Mouse (Mus musculus) hindbrain, embryonic 14.5 days (tissue): ENCODE data around the gene Gm49358. TPM values are rescaled to one million over a fixed set of nuclear protein-coding genes. Genes with fewer than 3 reads are reported as not detected.

Experiments
- ATAC-seq: fragments of 200-750 bp; cut with Nextera tagmentation; 2 replicates; pipeline ENCODE4 v1.8.0; 2017; ENCODE audit warnings: moderate number of reproducible peaks, mild to moderate bottlenecking, moderate TSS enrichment, moderate library complexity; ENCODE audit not compliant: low FRiP score
- DNase-seq: peaks from one replicate; pipeline ENCODE4 v3.0.0-alpha.2; 2015; ENCODE audit warnings: low spot score
- H3K27ac ChIP-seq: fragments of 300-500 bp; sonication (generic); 2 replicates; pipeline ENCODE4 v1.5.1; 2014; ENCODE audit warnings: mild to moderate bottlenecking, moderate library complexity
- H3K27me3 ChIP-seq: fragments of 300-500 bp; sonication (generic); 2 replicates; pipeline ENCODE4 v1.6.1; 2014; ENCODE audit warnings: mild to moderate bottlenecking, low read length, mixed read lengths; ENCODE audit not compliant: control insufficient read depth, insufficient read depth
- H3K36me3 ChIP-seq: fragments of 300-500 bp; sonication (generic); replicated peaks from 2 replicates; pipeline ENCODE4 v1.6.1; 2014; ENCODE audit not compliant: control insufficient read depth, insufficient read depth
- H3K4me1 ChIP-seq: fragments of 300-500 bp; sonication (generic); replicated peaks from 2 replicates; pipeline ENCODE4 v1.6.1; 2014; ENCODE audit warnings: antibody characterized with exemption, low read length, mixed read lengths; ENCODE audit not compliant: control insufficient read depth, insufficient read depth
- H3K4me2 ChIP-seq: fragments of 300-500 bp; sonication (generic); replicated peaks from 2 replicates; pipeline ENCODE4 v1.6.1; 2014; ENCODE audit warnings: mild to moderate bottlenecking, moderate library complexity
- H3K4me3 ChIP-seq: fragments of 300-500 bp; sonication (generic); replicated peaks from 2 replicates; pipeline ENCODE4 v1.5.1; 2014; ENCODE audit warnings: mild to moderate bottlenecking, low read length
- H3K9ac ChIP-seq: fragments of 300-500 bp; sonication (generic); 2 replicates; pipeline ENCODE4 v1.6.1; 2014
- H3K9me3 ChIP-seq: fragments of 300-500 bp; sonication (generic); 2 replicates; pipeline ENCODE4 v1.6.1; 2016; ENCODE audit warnings: low read length; ENCODE audit not compliant: control insufficient read depth
- WGBS: fragments of 180-500 bp; shearing (Covaris S2); extraction: QIAGEN DNeasy Blood & Tissue Kit; methylation state at CpG from one replicate; pipeline ENCODE4 v1.1.7; 2014; 5-methylcytosine and 5-hydroxymethylcytosine counted together
- polyA plus RNA-seq: library from polyadenylated mRNA; unstranded; fragments of >200 nt; fragmentation: Nextera tagmentation; extraction: Ambion mirVana; gene quantifications from 2 replicates; pipeline ENCODE4 v1.2.1, GENCODE M21; 2014

Gm49358 gene
- 0.80 TPM in 1 of 2 replicates, not detected in the other for polyA plus RNA-seq

- DNase-seq, result no peak
- ATAC-seq, result no peak
- no peak within 1 kb of the TSS for H3K4me3 ChIP-seq
- no peak within 1 kb of the TSS for H3K27ac ChIP-seq
- no peaks in the 10 kb centered on the region for H3K27me3 ChIP-seq
- H3K9ac ChIP-seq, result no peak within 1 kb of the TSS
- no peaks in the 10 kb centered on the region for H3K36me3 ChIP-seq
- no peak within 1 kb of the TSS for H3K4me2 ChIP-seq
- 93% methylated on average over 5 of the region's 5 CpGs for WGBS
- H3K9me3 ChIP-seq, result no peaks in the 10 kb centered on the region
- no peaks in the 10 kb centered on the region for H3K4me1 ChIP-seq
Measured at GRCm38 (mm10) chr10:86763672-86764071, at the start of gene Gm49358. Gm49358 (plus strand) TSS chr10:86763972.

GRCm38 (mm10) chr10:86727548-86727980 is 36.2 kb upstream of the Gm49358 start:
- H3K27me3 ChIP-seq, result no peaks in the 10 kb centered on the region
- H3K9ac ChIP-seq, result peak overlapping the region; percentile 44
- 7% methylated on average over 12 of the region's 12 CpGs for WGBS
- ATAC-seq (peak; percentile 75), DNase-seq (peak; percentile 39)
- peaks cover 11% of the 10 kb centered on the region; the same call in 1 of the 2 replicates for H3K4me1 ChIP-seq
- peak overlapping the region; percentile 53 for H3K4me2 ChIP-seq
- peak overlapping the region; percentile 11; the same call in 1 of the 2 replicates for H3K27ac ChIP-seq
- H3K4me3 ChIP-seq, result peak overlapping the region; percentile 16; the same call in 1 of the 2 replicates
- no peaks in the 10 kb centered on the region for H3K36me3 ChIP-seq
- no peaks in the 10 kb centered on the region for H3K9me3 ChIP-seq

GRCm38 (mm10) chr10:86728176-86728575 is 35.6 kb upstream of the Gm49358 start:
- Histone ChIP-seq H3K36me3 (no peaks in the 10 kb centered on the region), H3K9ac (no peak overlapping the region), H3K4me1 (peaks cover 11% of the 10 kb centered on the region; the same call in 1 of the 2 replicates), H3K4me3 (no peak overlapping the region), H3K27me3 (no peaks in the 10 kb centered on the region), H3K4me2 (peak overlapping the region; percentile 53; the same call in 1 of the 2 replicates), H3K27ac (no peak overlapping the region), H3K9me3 (no peaks in the 10 kb centered on the region)
- DNase-seq, result no peak
- 90% methylated on average over 3 of the region's 3 CpGs for WGBS
- ATAC-seq, result no peak

- peak; percentile 86 for DNase-seq
- peak overlapping the region; percentile 49 for H3K9ac ChIP-seq
- 9% methylated on average over 22 of the region's 22 CpGs for WGBS
- H3K9me3 ChIP-seq, result no peaks in the 10 kb centered on the region
- H3K4me3 ChIP-seq, result peak overlapping the region; percentile 37
- no peak overlapping the region for H3K27ac ChIP-seq
- peaks cover 11% of the 10 kb centered on the region; the same call in 1 of the 2 replicates for H3K4me1 ChIP-seq
- H3K4me2 ChIP-seq, result peak overlapping the region; percentile 64
- no peak for ATAC-seq
- H3K27me3 ChIP-seq, result no peaks in the 10 kb centered on the region
- no peaks in the 10 kb centered on the region for H3K36me3 ChIP-seq
Measured at GRCm38 (mm10) chr10:86730823-86731499, 32.8 kb upstream of the Gm49358 start.

- no peaks in the 10 kb centered on the region for H3K9me3 ChIP-seq
- H3K4me2 ChIP-seq, result peak overlapping the region; percentile 64; the same call in 1 of the 2 replicates
- no peak for DNase-seq
- no peak for ATAC-seq
- H3K4me3 ChIP-seq, result no peak overlapping the region
- H3K36me3 ChIP-seq, result no peaks in the 10 kb centered on the region
- WGBS, result 67% methylated on average over 2 of the region's 2 CpGs
- H3K27ac ChIP-seq, result no peak overlapping the region
- no peak overlapping the region for H3K9ac ChIP-seq
- peaks cover 11% of the 10 kb centered on the region; the same call in 1 of the 2 replicates for H3K4me1 ChIP-seq
- H3K27me3 ChIP-seq, result no peaks in the 10 kb centered on the region
Measured at GRCm38 (mm10) chr10:86731500-86731863, 32.3 kb upstream of the Gm49358 start.

- no peak for ATAC-seq
- Histone ChIP-seq H3K4me1 (no peaks in the 10 kb centered on the region), H3K9ac (no peak overlapping the region), H3K4me2 (no peak overlapping the region), H3K9me3 (no peaks in the 10 kb centered on the region), H3K27me3 (no peaks in the 10 kb centered on the region), H3K27ac (no peak overlapping the region), H3K4me3 (no peak overlapping the region), H3K36me3 (no peaks in the 10 kb centered on the region)
- no peak for DNase-seq
- 93% methylated on average over 4 of the region's 4 CpGs for WGBS
Measured at GRCm38 (mm10) chr10:86735036-86735435, 28.7 kb upstream of the Gm49358 start.

GRCm38 (mm10) chr10:86742918-86743317 is 20.9 kb upstream of the Gm49358 start:
- Histone ChIP-seq H3K36me3 (no peaks in the 10 kb centered on the region), H3K4me2 (no peak overlapping the region), H3K27ac (no peak overlapping the region), H3K9ac (no peak overlapping the region), H3K27me3 (no peaks in the 10 kb centered on the region), H3K4me3 (no peak overlapping the region), H3K4me1 (no peaks in the 10 kb centered on the region), H3K9me3 (no peaks in the 10 kb centered on the region)
- WGBS, result 85% methylated on average over 2 of the region's 2 CpGs
- ATAC-seq, result no peak
- DNase-seq, result no peak

GRCm38 (mm10) chr10:86744306-86744705 is 19.5 kb upstream of the Gm49358 start:
- H3K27me3 ChIP-seq, result no peaks in the 10 kb centered on the region
- H3K4me1 ChIP-seq, result no peaks in the 10 kb centered on the region
- H3K36me3 ChIP-seq, result no peaks in the 10 kb centered on the region
- H3K9ac ChIP-seq, result no peak overlapping the region
- 94% methylated on average over 7 of the region's 7 CpGs for WGBS
- no peak overlapping the region for H3K4me3 ChIP-seq
- H3K4me2 ChIP-seq, result no peak overlapping the region
- DNase-seq (no peak), ATAC-seq (no peak)
- H3K9me3 ChIP-seq, result no peaks in the 10 kb centered on the region
- no peak overlapping the region for H3K27ac ChIP-seq

GRCm38 (mm10) chr10:86755816-86756502 is 7.8 kb upstream of the Gm49358 start:
- no peak for ATAC-seq
- Histone ChIP-seq H3K9me3 (no peaks in the 10 kb centered on the region), H3K4me2 (no peak overlapping the region), H3K9ac (no peak overlapping the region), H3K27ac (no peak overlapping the region), H3K27me3 (no peaks in the 10 kb centered on the region), H3K36me3 (no peaks in the 10 kb centered on the region), H3K4me1 (no peaks in the 10 kb centered on the region), H3K4me3 (no peak overlapping the region)
- 82% methylated on average over 6 of the region's 6 CpGs for WGBS
- DNase-seq, result no peak
